Mouse (Mus musculus) regulatory T cell (primary cell): Measurements from ENCODE around the gene Fbxo34.
"Not testable (repeated sequence)": the region's sequence is repeated elsewhere in the genome, so short reads cannot be mapped to it uniquely, and the experiment has no call there.

ENCODE experiments used
- in situ Hi-C: fragments of 300-600 bp; cut with MboI, MseI; formaldehyde crosslinking; loops from one replicate; pipeline ENCODE4 v1.15.1; 2025; ENCODE audit warnings: high pct_unique_total_duplicates

Gene Fbxo34

DNA sequence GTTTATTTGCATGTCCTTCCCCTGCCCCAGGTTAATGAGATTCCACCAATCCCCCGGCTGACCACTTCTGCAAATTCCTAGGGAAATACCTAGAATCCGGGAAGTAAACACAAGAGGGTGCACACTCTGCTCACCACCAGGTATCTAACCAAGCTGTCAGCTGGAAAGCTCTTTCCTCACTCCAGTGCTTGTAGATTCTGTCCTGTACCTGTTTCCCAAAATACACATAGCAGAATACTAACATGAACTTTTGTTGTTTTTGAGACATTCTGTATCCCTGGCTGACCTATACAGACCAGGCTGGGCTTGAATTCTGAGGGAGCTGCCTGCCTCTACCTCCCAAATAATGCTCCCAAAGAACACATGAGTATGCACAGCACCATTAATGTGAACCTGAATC is 110.5 kb downstream of the Fbxo34 start:
- in situ Hi-C loops = no loop called here

DNA sequence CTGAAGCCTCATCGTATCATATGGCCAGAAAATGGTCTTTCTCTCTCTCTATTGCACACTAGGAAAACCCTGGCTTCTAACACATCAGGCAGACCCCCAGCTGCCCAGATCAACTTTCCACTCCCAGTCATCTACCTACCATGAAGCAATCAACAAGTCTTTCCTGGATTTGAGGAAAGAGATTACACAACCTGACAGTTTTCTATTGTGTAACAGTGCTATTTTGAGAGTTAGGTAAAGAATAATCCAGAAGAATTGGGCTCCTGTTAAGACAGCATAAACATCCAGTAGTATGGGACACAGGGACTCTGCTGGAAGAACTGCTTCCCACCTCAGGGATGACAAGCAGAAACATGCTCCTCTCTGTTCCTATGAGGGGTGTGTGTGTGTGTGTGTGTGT is 112.3 kb downstream of the Fbxo34 start:
- in situ Hi-C loops = no loop called here

DNA sequence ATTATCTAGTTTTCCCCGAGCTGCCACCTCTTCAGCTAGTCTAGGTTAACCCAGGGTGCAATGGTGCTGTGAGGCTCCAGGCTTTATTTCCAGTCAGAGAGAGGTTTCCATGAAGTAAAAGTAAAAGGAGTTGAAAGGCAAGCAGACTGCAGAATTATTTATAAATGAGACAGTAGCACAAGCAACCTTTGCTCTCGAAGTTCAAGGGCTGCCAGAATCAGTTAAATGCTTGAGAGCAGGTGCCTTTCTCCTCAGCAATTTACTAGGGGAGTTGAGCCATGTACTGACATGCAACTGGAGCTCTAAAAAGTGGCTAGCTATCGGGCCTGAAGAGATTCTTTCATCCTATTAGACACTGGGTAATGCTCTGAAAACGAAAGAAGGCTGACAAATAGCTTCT is 112.9 kb downstream of the Fbxo34 start:
- in situ Hi-C loops = no loop called here

DNA sequence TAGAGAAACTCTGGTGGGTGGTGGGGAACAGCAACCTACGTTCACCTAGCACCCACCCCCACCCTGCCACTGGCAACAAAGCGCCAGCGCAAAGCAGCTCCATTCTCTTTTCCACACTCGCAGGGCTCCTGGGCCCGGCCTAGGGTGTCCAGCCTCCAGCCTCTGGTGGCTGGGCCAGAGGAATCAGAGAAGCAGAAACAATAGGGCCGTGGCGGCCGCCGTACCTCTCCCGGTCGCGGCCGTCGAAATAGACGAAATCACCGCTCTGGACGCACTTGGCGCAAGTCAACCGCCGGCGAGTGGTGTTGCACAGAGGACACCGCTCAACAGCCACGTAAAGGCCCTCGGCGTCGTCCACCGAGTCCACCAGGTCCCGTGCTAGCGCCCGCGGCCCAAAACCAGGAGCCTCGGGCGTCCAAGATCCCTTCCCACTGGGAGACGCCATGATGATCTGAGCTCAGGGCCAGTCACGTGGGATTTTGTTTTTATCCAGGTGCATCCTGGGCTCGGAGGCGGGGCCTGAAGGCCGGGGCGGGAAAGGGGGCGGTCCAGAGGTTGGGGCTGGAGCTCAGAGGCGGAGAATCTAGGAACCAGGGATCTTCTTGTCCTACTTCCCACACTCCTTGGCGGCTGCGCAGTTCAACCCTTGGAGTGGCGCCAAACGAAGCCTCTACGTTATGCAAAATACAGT is 117.9 kb downstream of the Fbxo34 start:
- in situ Hi-C loops = no loop called here

DNA sequence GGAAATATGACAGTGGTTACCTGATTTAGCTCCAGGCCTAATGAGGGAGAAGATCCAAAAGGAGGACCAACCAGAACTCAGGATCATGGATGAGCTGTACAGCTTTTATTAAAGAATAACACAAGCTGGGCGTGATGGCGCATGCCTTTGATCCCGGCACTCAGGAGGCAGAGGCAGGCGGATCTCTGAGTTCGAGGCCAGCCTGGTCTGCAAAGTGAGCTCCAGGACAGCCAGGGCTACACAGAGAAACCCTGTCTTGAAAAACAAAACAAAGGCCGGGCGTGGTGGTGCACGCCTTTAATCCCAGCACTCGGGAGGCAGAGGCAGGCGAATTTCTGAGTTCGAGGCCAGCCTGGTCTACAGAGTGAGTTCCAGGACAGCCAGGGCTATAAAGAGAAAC is 120.3 kb downstream of the Fbxo34 start, which contains the start of gene Atg14:
Gene Atg14 (minus strand): TSS at position 101 of the 400 bp plus-strand sequence.
- in situ Hi-C loops = not testable (repeated sequence)

DNA sequence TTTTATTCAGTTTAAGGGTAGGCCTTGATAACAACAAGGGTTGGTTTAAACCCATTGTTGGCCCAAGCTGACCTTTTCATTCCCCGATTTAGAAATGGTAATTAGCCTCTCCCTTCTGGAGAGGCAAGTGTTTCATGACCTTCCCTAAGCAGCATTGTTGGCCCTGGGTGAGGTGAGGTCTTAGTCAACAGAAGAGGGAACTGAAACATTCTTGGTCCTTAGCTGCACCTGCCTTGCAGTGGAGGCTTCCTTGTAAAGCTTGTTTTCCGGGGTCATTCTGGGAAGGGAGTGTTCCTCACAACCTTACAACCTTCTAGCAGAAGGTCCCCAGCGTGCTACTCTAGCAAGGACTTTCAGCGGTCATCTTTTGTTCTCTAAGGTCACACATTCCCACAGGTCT is 122.5 kb downstream of the Fbxo34 start:
- in situ Hi-C loops = no loop called here

DNA sequence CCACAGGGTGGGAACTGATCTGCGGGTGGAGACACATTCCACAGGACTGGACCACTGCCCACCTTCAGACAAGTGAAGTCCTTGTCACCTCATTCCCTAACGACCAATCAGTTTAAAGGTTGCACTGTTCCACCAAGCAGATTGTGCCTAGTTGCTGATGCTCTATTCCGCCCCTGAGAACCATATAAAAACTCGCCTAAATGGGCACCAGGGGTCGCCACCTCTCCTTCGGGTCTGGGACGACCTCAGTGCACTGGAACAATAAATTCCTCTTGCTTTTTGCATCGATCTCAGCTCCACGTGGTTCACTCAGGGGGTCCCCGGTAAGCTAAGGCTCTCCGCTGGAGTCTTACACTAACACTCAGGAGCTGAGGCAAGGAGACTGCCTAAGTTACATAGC is 124.5 kb downstream of the Fbxo34 start:
- in situ Hi-C loops = no loop called here

DNA sequence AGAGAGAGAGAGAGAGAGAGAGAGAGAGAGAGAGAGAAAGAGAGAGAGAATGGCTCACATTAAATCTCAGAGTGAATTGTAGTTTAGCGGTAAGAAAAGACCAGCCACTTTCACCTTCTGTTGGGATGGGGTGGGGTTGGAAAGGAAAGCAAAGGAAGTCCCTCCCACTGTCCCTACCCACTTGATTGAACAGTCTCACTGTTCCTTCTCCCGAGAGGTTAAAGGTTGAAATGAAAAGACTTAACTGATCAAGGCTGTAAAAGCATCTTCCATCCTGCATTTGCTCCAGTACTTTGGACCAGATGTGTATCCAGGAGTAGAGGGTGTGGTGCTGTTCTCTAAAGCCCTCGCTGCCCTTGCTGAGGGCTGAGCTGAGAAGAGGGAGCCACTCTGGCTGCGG is 126.5 kb downstream of the Fbxo34 start:
- in situ Hi-C loops = no loop called here

DNA sequence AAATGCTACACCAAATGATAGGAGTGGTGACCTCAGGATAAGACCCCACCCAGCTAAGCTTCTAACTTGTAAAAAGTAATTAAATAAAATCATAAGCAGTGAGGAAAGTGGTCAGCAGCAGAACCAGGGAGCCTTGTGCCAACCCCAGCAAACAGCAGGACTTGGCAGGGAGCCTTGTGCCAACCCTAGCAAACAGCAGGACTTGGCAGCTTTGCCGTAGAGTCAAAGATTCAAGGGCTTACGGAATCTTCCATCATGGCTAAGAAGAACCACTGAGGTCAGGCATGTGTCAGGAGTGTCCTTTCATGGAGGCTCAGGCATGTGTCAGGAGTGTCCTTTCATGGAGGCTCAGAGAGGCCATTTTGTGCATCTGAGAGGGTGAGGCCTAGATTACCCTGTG is 127.9 kb downstream of the Fbxo34 start:
- in situ Hi-C loops = no loop called here

DNA sequence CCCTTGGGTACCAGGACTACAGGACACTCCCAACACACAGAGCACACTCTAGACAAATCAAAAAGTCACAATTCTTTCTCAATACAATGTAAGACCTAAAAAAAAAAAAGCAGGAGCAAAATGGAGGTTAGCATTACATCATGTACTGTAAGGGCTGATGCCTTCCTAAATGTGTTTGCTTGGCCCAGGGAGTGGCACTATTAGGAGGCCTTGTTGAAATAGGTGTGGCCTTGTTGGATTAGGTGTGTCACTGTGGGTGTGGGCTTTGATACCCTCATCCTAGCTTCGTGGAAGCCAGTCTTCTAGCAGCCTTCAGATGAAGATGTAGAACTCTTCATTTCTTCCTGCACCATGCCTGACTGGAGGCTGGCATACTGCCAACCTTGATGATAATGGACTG is 131.1 kb downstream of the Fbxo34 start:
- in situ Hi-C loops = loop anchor here (10.0 kb wide), 1 partner anchor 794 kb away; no protein-coding TSS in a partner anchor
